Mouse (Mus musculus) brain, embryonic 14.5 days (tissue): ENCODE results near the gene Braf.

Experiments used
- CTCF ChIP-seq: fragments of 200-500 bp; IDR thresholded peaks from 2 replicates; pipeline ENCODE4 v1.5.1; 2012; ENCODE audit warnings: inconsistent platforms, mild to moderate bottlenecking, moderate library complexity, borderline replicate concordance; ENCODE audit not compliant: insufficient read depth, insufficient read length; ENCODE audit errors: extremely low read depth
- POLR2A ChIP-seq: fragments of 200-500 bp; IDR thresholded peaks from 2 replicates; pipeline ENCODE4 v1.6.1; 2012; ENCODE audit warnings: mild to moderate bottlenecking, inconsistent platforms, borderline replicate concordance; ENCODE audit not compliant: poor library complexity, insufficient read depth, insufficient read length, severe bottlenecking; ENCODE audit errors: extremely low read depth

DNA sequence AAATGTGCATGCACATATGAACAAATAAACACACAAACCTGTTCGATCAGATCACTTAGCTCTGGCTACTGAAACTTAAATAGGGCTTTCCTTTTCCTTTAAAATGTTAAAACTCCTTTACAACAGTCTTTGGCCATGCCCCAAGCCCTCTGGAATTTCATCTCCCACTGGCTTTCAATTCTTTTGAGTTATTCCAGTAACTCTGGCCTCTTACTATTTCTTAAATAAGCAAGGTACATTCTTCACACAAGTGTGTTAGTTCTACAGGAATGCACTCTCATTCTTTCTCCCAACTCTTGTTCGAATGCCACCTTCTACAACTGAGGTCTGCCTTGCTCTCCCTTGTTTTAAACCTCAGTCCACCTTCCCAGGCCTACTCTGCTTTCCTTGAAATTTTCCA lies 8.2 kb downstream of the Braf start:
- TF ChIP-seq CTCF (no peak), POLR2A (no peak)
